Mouse (Mus musculus) neural tube, embryonic 13.5 days (tissue): ENCODE measurements at regions not wholly inside any gene's neighbourhood (a gene's known extent, or its start where the extent isn't known, plus 50 kb on each side); places are given as distances from the start of the nearest gene placed in this dataset.

Experiments used
- ATAC-seq: fragments of 200-750 bp; cut with Nextera tagmentation; 2 replicates; pipeline ENCODE4 v1.8.0; 2017; ENCODE audit warnings: low read depth, mild to moderate bottlenecking, moderate TSS enrichment, moderate library complexity
- H3K27ac ChIP-seq: fragments of 300-500 bp; sonication (generic); replicated peaks from 2 replicates; pipeline ENCODE4 v1.5.1; 2015; ENCODE audit warnings: moderate library complexity, mild to moderate bottlenecking, inconsistent platforms
- H3K27me3 ChIP-seq: fragments of 300-500 bp; sonication (generic); 2 replicates; pipeline ENCODE4 v1.6.1; 2015; ENCODE audit warnings: mild to moderate bottlenecking, inconsistent platforms
- H3K36me3 ChIP-seq: fragments of 300-500 bp; sonication (generic); 2 replicates; pipeline ENCODE4 v1.6.1; 2015; ENCODE audit warnings: mild to moderate bottlenecking, inconsistent platforms
- H3K4me1 ChIP-seq: fragments of 300-500 bp; sonication (generic); replicated peaks from 2 replicates; pipeline ENCODE4 v1.6.1; 2015; ENCODE audit warnings: inconsistent platforms
- H3K4me2 ChIP-seq: fragments of 300-500 bp; sonication (generic); 2 replicates; pipeline ENCODE4 v1.6.1; 2015; ENCODE audit warnings: inconsistent platforms, mild to moderate bottlenecking, moderate library complexity
- H3K4me3 ChIP-seq: fragments of 300-500 bp; sonication (generic); 2 replicates; pipeline ENCODE4 v1.5.1; 2015; ENCODE audit warnings: mild to moderate bottlenecking, inconsistent platforms
- H3K9ac ChIP-seq: fragments of 300-500 bp; sonication (generic); 2 replicates; pipeline ENCODE4 v1.6.1; 2015; ENCODE audit warnings: moderate library complexity, mild to moderate bottlenecking, inconsistent platforms
- H3K9me3 ChIP-seq: fragments of 300-500 bp; sonication (generic); 2 replicates; pipeline ENCODE4 v1.6.1; 2016; ENCODE audit warnings: inconsistent platforms
- WGBS: fragments of 180-500 bp; shearing (Covaris S2); methylation state at CpG from one replicate; pipeline ENCODE4 v1.1.7; 2015; 5-methylcytosine and 5-hydroxymethylcytosine counted together

DNA sequence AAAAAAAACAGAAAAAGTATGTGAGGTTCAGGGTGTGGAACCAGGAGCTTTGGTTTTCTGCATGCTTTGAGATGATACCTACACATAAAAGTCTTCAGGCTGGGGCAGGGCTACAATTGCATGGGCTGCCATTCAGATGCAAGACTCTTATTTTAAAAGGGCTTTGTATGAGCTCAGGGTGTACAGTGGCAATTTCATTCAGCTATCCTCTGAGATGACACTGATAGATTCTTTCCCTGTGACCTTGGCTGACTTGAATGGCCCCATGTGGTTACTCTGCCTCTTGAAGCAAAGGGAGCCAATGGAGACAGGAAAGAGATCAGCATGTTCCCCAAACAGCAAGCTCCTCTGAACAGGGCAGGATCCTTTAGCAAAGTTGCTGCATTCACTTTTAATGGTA, 177.1 kb downstream of the Cmpk2 start:
- Histone ChIP-seq H3K4me3 (no peak overlapping the region), H3K36me3 (no peaks in the 10 kb centered on the region), H3K4me1 (peaks cover 6% of the 10 kb centered on the region), H3K27ac (no peak overlapping the region), H3K4me2 (no peak overlapping the region), H3K27me3 (no peaks in the 10 kb centered on the region), H3K9me3 (no peaks in the 10 kb centered on the region), H3K9ac (no peak overlapping the region)
- peak; percentile 43; the same call in 1 of the 2 replicates for ATAC-seq

DNA sequence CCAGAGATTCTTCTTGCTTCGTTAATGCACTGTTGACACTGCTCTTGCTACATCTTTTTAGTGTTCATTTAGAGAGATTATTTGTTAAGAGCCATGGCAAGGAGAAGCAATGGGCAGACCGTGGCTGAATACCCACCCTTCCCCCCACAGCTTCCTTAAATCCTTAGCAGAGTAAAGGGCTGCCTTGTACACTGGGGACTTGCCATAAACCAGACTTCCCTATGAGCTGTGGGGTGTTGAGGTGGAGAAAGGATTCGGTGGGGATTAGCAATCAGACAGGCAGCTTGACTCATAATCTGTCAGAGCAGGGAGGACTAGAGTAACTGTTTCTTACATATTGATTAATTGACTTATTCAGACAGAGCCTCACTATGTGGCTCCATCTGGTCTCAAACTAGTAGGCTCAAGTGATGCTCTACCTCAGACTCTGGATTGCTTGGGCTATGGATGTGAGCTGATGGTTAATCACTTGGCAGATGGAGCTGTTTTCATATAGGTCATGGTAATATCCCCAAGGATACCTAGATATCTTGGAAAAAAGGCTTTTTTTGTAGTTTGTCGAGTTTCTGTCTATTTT, 166.7 kb downstream of the Cmpk2 start:
- H3K4me1 ChIP-seq, result peaks cover 41% of the 10 kb centered on the region
- H3K27ac ChIP-seq, result peak overlapping the region; percentile 74
- WGBS, result 25% methylated on average over 4 of the region's 4 CpGs
- H3K36me3 ChIP-seq, result no peaks in the 10 kb centered on the region
- ATAC-seq, result peak; percentile 61
- H3K9ac ChIP-seq, result no peak overlapping the region
- no peaks in the 10 kb centered on the region for H3K9me3 ChIP-seq
- H3K4me2 ChIP-seq, result peak overlapping the region; percentile 6; the same call in 1 of the 2 replicates
- no peak overlapping the region for H3K4me3 ChIP-seq
- no peaks in the 10 kb centered on the region for H3K27me3 ChIP-seq

- peaks cover 43% of the 10 kb centered on the region for H3K4me1 ChIP-seq
Observed at GRCm38 (mm10) chr12:26635253-26635652, 166.2 kb downstream of the Cmpk2 start.

DNA sequence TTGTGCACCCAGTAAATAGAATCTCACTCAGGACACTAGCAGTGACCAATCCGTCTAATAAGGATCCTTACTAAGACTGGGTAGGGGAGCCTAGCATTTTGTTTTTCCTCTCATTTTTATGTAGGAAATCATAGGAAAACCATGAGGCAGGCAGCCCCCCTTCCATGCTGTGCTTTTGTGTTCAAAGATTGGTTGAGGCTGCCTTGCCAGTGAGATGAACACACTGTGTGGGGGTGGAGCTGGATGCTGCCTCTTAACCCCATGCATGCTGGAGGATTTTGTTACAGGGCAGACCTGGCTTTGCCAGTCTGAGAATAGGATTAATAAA, 162.8 kb downstream of the Cmpk2 start:
- H3K4me1 ChIP-seq, result peaks cover 43% of the 10 kb centered on the region
- H3K36me3 ChIP-seq, result no peaks in the 10 kb centered on the region
- peak overlapping the region; percentile 37 for H3K4me2 ChIP-seq
- peak overlapping the region; percentile 48 for H3K9ac ChIP-seq
- H3K4me3 ChIP-seq, result no peak overlapping the region
- 7% methylated on average over 1 of the region's 1 CpGs for WGBS
- no peaks in the 10 kb centered on the region for H3K9me3 ChIP-seq
- H3K27me3 ChIP-seq, result no peaks in the 10 kb centered on the region
- peak; percentile 84 for ATAC-seq
- peak overlapping the region; percentile 93 for H3K27ac ChIP-seq

More at GRCm38 (mm10) chr12:26635253-26635652, 166.2 kb downstream of the Cmpk2 start:
- H3K27ac ChIP-seq, result peak overlapping the region; percentile 74
- H3K9ac ChIP-seq, result no peak overlapping the region
- ATAC-seq, result peak; percentile 57
- H3K4me2 ChIP-seq, result peak overlapping the region; percentile 6; the same call in 1 of the 2 replicates
- 10% methylated on average over 3 of the region's 3 CpGs for WGBS
- H3K27me3 ChIP-seq, result no peaks in the 10 kb centered on the region
- H3K36me3 ChIP-seq, result no peaks in the 10 kb centered on the region
- no peak overlapping the region for H3K4me3 ChIP-seq
- no peaks in the 10 kb centered on the region for H3K9me3 ChIP-seq

DNA sequence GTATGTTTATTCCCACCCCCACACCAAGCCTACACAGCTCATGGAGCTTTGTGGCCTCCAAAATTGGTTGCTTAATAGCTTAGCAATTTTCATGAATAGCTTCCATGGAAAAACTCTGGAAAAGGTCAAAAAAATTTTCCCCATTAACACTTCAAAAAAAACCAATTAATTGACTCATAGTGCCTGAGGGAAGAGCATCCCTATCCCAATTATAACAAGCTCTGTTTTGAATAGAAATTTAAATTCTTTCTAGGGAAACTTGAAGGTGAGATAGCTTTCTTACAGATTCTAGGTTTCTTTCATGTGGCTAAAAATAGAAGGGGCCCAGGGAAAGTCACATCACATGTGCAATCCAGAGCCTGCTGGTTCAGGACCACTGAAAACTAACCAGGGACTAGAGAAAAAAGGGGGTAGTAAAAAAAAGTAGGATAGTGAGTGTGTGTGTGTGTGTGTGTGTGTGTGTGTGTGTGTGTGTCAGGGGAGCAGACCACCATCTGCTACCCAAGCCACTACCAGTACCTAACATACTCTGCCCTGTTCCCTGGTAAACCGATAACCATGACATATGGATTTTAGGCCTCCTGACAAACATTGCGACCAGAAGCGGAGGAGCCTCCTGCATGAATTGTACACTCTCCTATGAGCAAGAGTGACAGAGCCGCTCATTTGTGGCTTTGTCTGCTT, 162.2 kb downstream of the Cmpk2 start:
- no peaks in the 10 kb centered on the region for H3K36me3 ChIP-seq
- peaks cover 43% of the 10 kb centered on the region for H3K4me1 ChIP-seq
- H3K27me3 ChIP-seq, result no peaks in the 10 kb centered on the region
- peak overlapping the region; percentile 93 for H3K27ac ChIP-seq
- peak overlapping the region; percentile 48 for H3K9ac ChIP-seq
- no peaks in the 10 kb centered on the region for H3K9me3 ChIP-seq
- H3K4me2 ChIP-seq, result peak overlapping the region; percentile 37
- ATAC-seq, result peak; percentile 66
- 3% methylated on average over 4 of the region's 4 CpGs for WGBS
- no peak overlapping the region for H3K4me3 ChIP-seq

DNA sequence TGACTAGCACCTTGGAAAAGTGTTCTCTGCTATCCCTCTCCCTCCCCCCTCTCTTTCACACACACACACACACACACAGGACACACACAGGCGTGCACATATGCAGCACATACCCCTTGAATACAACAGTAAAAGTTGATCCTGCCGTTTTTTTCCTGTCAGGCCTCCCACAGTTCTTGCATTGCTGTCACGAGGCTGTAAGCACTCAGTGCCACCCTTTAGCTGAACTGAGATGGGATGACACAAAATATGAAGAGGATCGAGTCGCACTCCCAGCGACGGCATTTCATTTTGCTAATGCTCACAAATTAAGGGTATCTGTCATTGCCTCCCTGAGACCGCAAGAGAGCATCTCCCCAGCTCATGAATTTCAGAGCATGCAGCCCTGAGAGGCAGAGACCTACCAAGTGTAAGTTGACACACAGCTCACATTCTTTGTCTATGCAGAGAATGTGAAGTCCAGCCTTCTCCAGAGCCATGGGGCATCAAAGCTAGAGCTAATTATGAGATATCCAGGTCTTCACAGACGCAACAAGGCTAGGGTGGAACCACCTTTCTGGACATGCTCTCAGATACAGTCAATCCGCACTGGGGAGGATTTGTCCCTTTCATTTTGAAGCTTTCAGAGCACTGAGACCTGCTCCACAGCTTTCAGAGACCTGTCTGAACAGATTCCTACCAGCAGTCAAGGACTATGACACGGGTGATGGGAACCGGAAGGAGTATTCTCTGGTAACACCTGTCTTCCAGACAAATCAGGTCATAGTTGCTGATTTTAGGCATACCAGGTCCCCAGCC, 152.3 kb downstream of the Cmpk2 start:
- no peak overlapping the region for H3K4me3 ChIP-seq
- no peaks in the 10 kb centered on the region for H3K27me3 ChIP-seq
- no peak for ATAC-seq
- H3K4me1 ChIP-seq, result peaks cover 18% of the 10 kb centered on the region
- H3K27ac ChIP-seq, result peak overlapping the region; percentile 50; the same call in 1 of the 2 replicates
- 65% methylated on average over 12 of the region's 12 CpGs for WGBS
- no peaks in the 10 kb centered on the region for H3K9me3 ChIP-seq
- no peaks in the 10 kb centered on the region for H3K36me3 ChIP-seq
- 0 out of 2 replicates have a peak overlapping the region, but pooled peaks have one; percentile 2 for H3K9ac ChIP-seq
- no peak overlapping the region for H3K4me2 ChIP-seq

GRCm38 (mm10) chr12:26620501-26621134, 151.6 kb downstream of the Cmpk2 start:
- H3K4me2 ChIP-seq, result no peak overlapping the region
- 49% methylated on average over 8 of the region's 8 CpGs for WGBS
- H3K4me1 ChIP-seq, result peaks cover 18% of the 10 kb centered on the region
- no peaks in the 10 kb centered on the region for H3K27me3 ChIP-seq
- H3K4me3 ChIP-seq, result no peak overlapping the region
- H3K36me3 ChIP-seq, result no peaks in the 10 kb centered on the region
- no peak overlapping the region for H3K9ac ChIP-seq
- H3K9me3 ChIP-seq, result no peaks in the 10 kb centered on the region
- ATAC-seq, result no peak
- peak overlapping the region; percentile 50 for H3K27ac ChIP-seq

DNA sequence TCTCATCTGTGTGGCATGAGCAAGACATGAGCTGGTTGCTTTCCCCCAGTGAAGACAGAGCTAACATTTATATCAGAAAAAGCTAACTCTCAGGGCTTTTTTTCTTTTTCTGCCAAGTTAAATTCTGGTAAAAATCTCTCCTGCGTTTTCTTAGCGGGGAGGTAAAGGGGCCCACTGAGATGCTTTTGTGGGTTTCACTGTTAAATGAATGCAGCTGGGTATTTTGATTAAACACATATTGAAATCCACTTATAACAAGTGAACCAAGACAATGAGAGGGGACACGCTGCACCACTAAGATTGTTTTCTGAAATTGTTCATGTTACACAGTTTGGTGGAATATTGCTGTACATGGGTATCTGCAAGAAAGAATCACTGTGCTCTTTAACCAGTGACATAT, 149.0 kb downstream of the Cmpk2 start:
- Histone ChIP-seq H3K4me1 (peaks cover 22% of the 10 kb centered on the region), H3K27me3 (no peaks in the 10 kb centered on the region), H3K4me2 (no peak overlapping the region), H3K36me3 (no peaks in the 10 kb centered on the region), H3K27ac (no peak overlapping the region), H3K9ac (no peak overlapping the region), H3K9me3 (no peaks in the 10 kb centered on the region), H3K4me3 (no peak overlapping the region)
- 77% methylated on average over 3 of the region's 3 CpGs for WGBS
- ATAC-seq, result no peak

DNA sequence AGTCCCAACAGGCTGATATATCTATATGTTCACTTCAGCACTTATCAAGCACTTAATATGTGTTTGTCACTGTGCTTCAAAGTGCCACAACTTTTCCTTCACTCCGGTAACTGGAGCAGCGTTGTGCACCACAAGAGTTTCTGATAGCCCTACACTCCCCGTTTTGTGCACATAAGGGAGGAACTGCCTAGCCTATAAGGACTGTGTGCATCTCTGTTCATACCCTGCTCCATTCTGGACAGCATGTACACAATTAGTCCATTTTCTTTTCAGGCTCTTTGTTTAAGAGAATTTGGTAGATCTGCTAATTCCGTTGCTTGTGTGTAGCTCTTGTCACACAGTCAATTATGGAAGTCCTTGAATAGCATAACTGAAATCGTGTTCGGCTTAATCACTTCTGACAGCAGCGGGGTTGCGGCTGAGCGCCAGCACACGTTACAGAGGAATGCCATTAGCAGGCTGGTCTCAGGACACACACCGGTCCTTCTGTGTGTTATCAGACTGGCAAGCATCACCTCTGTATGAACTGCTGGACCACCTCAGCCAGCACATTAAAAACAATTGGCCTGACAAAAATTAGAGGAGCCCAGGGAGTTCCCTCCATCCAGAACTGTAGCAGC, 144.2 kb downstream of the Cmpk2 start:
- no peak overlapping the region for H3K4me2 ChIP-seq
- no peaks in the 10 kb centered on the region for H3K27me3 ChIP-seq
- ATAC-seq, result no peak
- 71% methylated on average over 11 of the region's 11 CpGs for WGBS
- H3K4me3 ChIP-seq, result no peak overlapping the region
- H3K9me3 ChIP-seq, result no peaks in the 10 kb centered on the region
- H3K4me1 ChIP-seq, result 0 out of 2 replicates have a peak, but pooled peaks cover 7% of the 10 kb centered on the region
- no peak overlapping the region for H3K9ac ChIP-seq
- H3K27ac ChIP-seq, result no peak overlapping the region
- H3K36me3 ChIP-seq, result no peaks in the 10 kb centered on the region

GRCm38 (mm10) chr12:26610079-26610478, 141.1 kb downstream of the Cmpk2 start:
- no peak overlapping the region for H3K9ac ChIP-seq
- H3K27ac ChIP-seq, result no peak overlapping the region
- H3K27me3 ChIP-seq, result no peaks in the 10 kb centered on the region
- no peaks in the 10 kb centered on the region for H3K36me3 ChIP-seq
- H3K9me3 ChIP-seq, result no peaks in the 10 kb centered on the region
- H3K4me3 ChIP-seq, result no peak overlapping the region
- 0 out of 2 replicates have a peak, but pooled peaks cover 4% of the 10 kb centered on the region for H3K4me1 ChIP-seq
- 85% methylated on average over 3 of the region's 3 CpGs for WGBS
- no peak for ATAC-seq
- H3K4me2 ChIP-seq, result no peak overlapping the region

- Histone ChIP-seq H3K27me3 (no peaks in the 10 kb centered on the region), H3K36me3 (no peaks in the 10 kb centered on the region), H3K4me2 (no peak overlapping the region), H3K4me3 (no peak overlapping the region), H3K4me1 (no peaks in the 10 kb centered on the region), H3K9ac (no peak overlapping the region), H3K9me3 (no peaks in the 10 kb centered on the region), H3K27ac (no peak overlapping the region)
- ATAC-seq, result no peak
Observed at GRCm38 (mm10) chr12:26598501-26598900, 129.5 kb downstream of the Cmpk2 start.

GRCm38 (mm10) chr12:26592125-26592524, 123.1 kb downstream of the Cmpk2 start:
- Histone ChIP-seq H3K4me1 (no peaks in the 10 kb centered on the region), H3K4me3 (no peak overlapping the region), H3K27ac (no peak overlapping the region), H3K36me3 (no peaks in the 10 kb centered on the region), H3K4me2 (no peak overlapping the region), H3K27me3 (no peaks in the 10 kb centered on the region), H3K9me3 (no peaks in the 10 kb centered on the region), H3K9ac (no peak overlapping the region)
- no peak for ATAC-seq
